Mouse (Mus musculus): ENCODE results near the gene Slc30a7.

DNA sequence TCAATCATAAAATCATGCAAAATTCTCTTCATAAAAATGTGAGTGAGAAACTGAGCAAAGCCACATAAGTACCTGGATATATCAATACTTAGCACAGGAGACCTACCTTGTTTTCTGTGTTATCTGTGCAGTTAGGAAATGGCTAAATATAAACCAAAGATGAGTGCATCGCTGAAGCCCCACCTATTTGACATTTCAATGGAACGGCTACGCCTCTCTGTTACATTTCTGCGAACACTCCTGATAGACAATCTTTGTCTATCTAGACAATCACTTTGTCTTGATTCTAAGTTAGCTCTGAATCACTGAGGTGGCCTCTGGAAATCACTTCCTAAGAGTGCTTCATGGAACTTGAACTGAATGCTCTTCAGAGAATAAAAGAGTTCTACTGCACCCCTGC, 66.7 kb downstream of the Slc30a7 start:
- TF ChIP-seq POLR2A (IDR thresholded peaks at IDR 0.05; ENCODE audit: extremely low read depth, insufficient read depth, low read length) = no peak
- no peak for TF ChIP-seq CTCF (IDR thresholded peaks at IDR 0.05; ENCODE audit: extremely low read depth, insufficient read depth, low read length)

Measured in cortical plate, adult 2 months (tissue).